In genomic region chr17:51892159-51892558, GRCm38 (mm10) we compare ENCODE assay signal across 23 mouse cellular contexts. TPM values are rescaled to one million over a fixed set of nuclear protein-coding genes. Genes with fewer than 3 reads are reported as not detected.
DNase-seq lines count a peak whose midpoint lies in the region; TF ChIP-seq lines count a peak whose summit lies in the region.
"Had no signal": no experiment of that assay in that cellular context is flagged by ENCODE, and none has a peak within 500 bp of the region (broad histone marks: within the 10 kb centered on the region; RNA-seq: fewer than 3 reads in every experiment).

No protein-coding gene starts in this region.

- no peak overlapping the region for H3K4me3 ChIP-seq in thymus, adult 2 months (ENCODE audit: control insufficient read depth, insufficient read depth, low read length)
- H3K4me3 ChIP-seq: embryonic facial prominence, embryonic 13.5 days; embryonic facial prominence, embryonic 15.5 days; erythroblast, embryonic 14.5 days; forebrain, embryonic 10.5 days; forebrain, embryonic 12.5 days; forebrain, embryonic 15.5 days had no signal

- peak overlapping the region; percentile 63 for H3K27ac ChIP-seq in thymus, adult 2 months (ENCODE audit: control insufficient read depth, insufficient read depth, low read length)
- H3K27ac ChIP-seq: embryonic facial prominence, embryonic 13.5 days; embryonic facial prominence, embryonic 15.5 days; forebrain, embryonic 10.5 days; forebrain, embryonic 12.5 days; forebrain, embryonic 15.5 days had no signal

- WGBS in thymus, adult 2 months: 28% methylated on average over 4 of the region's 4 CpGs

- peaks cover 20% of the 10 kb centered on the region for H3K4me1 ChIP-seq in thymus, adult 2 months (replicated peaks; ENCODE audit: control insufficient read depth, insufficient read depth, low read length)
- H3K4me1 ChIP-seq: embryonic facial prominence, embryonic 13.5 days; embryonic facial prominence, embryonic 15.5 days; forebrain, embryonic 10.5 days; forebrain, embryonic 12.5 days; forebrain, embryonic 15.5 days had no signal

- no peaks in the 10 kb centered on the region for H3K27me3 ChIP-seq in thymus, adult 2 months (ENCODE audit: control insufficient read depth, insufficient read depth, low read length)
- H3K27me3 ChIP-seq: embryonic facial prominence, embryonic 13.5 days; embryonic facial prominence, embryonic 15.5 days; forebrain, embryonic 12.5 days; forebrain, embryonic 15.5 days had no signal

- no peaks in the 10 kb centered on the region for H3K36me3 ChIP-seq in thymus, adult 2 months (ENCODE audit: control insufficient read depth, insufficient read depth, low read length)
- H3K36me3 ChIP-seq: embryonic facial prominence, embryonic 13.5 days; embryonic facial prominence, embryonic 15.5 days; forebrain, embryonic 10.5 days; forebrain, embryonic 12.5 days; forebrain, embryonic 15.5 days had no signal

- TF ChIP-seq POLR2A in thymus, adult 2 months (IDR thresholded peaks at IDR 0.05; ENCODE audit: control insufficient read depth, extremely low read depth, insufficient read depth, low read length, poor library complexity): no peak

- peak; percentile 40 for DNase-seq in thymus, adult 2 months
- DNase-seq in thymus, postnatal 10 days (ENCODE audit: low spot score in 2 of 2): no peak
- DNase-seq in thymus, postnatal 0 days (ENCODE audit: low spot score): peak; percentile 57
- peak; percentile 52 for DNase-seq in thymus, postnatal 25 days
- no peak for DNase-seq in heart, postnatal 10 days
- DNase-seq in retina, embryonic 14.5 days (ENCODE audit: low spot score): no peak
- no peak for DNase-seq in layer of hippocampus, postnatal 36 days
- DNase-seq: adrenal gland, adult 2 months; adrenal gland, postnatal 10 days; adrenal gland, postnatal 25 days; cerebellum, adult 11 months; cerebellum, adult 18-20 months; cerebellum, adult 8-10 months; cerebellum, adult 9-11 months; cerebellum, postnatal 14 days; cerebellum, postnatal 36 days; embryo, embryonic 11 days had no signal

- intact Hi-C loops in heart, postnatal 10 days (cut with DNase I): no loop called here

- no peak for TF ChIP-seq CTCF in thymus, adult 2 months (IDR thresholded peaks at IDR 0.05; ENCODE audit: borderline replicate concordance, control insufficient read depth, extremely low read depth, insufficient read depth, low read length, poor library complexity)

RNA-seq across cellular contexts. Expression of gene Satb1, which starts 59.1 kb away (rescaled TPM):
- polyA plus RNA-seq in thymus, adult 2 months (2012; rRNA removed): 873 and 1,043 TPM in 2 replicates
- 728 and 901 TPM in 2 replicates for polyA plus RNA-seq in thymus, postnatal 0 days (2015; fragmentation: Nextera tagmentation; extraction: Ambion mirVana)
- 10 to 100 TPM; 28.9 to 35.1 TPM for total RNA-seq in heart, postnatal 10 days (2021)
- 10 to 100 TPM; 70.6 to 73.3 TPM for total RNA-seq in layer of hippocampus, postnatal 36 days (2021)

Comparison
In these comparisons a context has a peak if more than half of its experiments do, and no peak if none do; other contexts are left out.
1. DNase-seq: peak in thymus, adult 2 months (single experiment), thymus, postnatal 0 days (single experiment) and thymus, postnatal 25 days (single experiment); none in thymus, postnatal 10 days (0 of 2), heart, postnatal 10 days (0 of 2), retina, embryonic 14.5 days (single experiment) and layer of hippocampus, postnatal 36 days (0 of 2).